Comparison of ENCODE assay signal across 21 mouse cellular contexts in the genomic region with DNA sequence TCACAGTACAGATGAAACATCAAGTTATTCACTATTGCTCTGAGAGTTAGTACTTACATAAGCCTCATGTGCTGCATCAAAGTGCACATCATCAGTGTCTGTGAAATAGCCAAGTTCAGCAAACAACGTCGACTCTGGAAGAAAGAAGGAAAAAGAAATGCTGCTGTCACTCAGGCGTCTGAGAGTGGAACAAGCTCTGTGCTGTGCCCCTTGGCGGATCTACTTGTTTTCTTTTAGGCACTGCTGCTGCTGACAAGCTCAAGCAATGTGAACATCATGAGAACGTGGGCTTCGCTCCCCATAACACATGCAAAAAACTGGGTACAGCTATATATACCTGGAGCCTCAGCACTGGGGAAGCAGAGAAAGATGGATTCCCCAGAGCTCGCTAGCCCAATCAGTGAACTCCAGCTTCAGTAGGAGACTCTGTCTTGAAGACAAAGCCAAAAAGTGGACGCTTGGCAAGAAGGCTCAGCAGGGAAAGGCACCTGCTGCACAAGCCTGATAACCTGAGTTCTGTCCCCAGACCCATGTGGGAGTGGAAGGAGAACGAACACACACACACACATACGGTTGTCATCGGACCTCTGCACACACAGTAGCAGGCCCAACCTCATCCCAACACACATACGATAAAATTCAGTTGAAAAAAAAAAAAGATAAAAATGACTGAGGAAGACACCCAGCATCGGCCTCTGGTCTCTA. TPM values are rescaled to one million over a fixed set of nuclear protein-coding genes. Genes with fewer than 3 reads are reported as not detected.
DNase-seq lines count a peak whose midpoint lies in the region; ATAC-seq lines count a peak whose summit lies in the region.
"Had no signal": no experiment of that assay in that cellular context is flagged by ENCODE, and none has a peak within 500 bp of the region (broad histone marks: within the 10 kb centered on the region; RNA-seq: fewer than 3 reads in every experiment).

No protein-coding gene starts in this region.

- peak overlapping the region; percentile 36 for H3K4me2 ChIP-seq in liver, embryonic 11.5 days
- H3K4me2 ChIP-seq in lung, embryonic 16.5 days (ENCODE audit: low read depth, low read length) = no peak overlapping the region
- H3K4me2 ChIP-seq: forebrain, embryonic 13.5 days; limb, embryonic 12.5 days; midbrain, embryonic 13.5 days had no signal

- peak overlapping the region; percentile 39 for H3K27ac ChIP-seq in liver, embryonic 11.5 days (ENCODE audit: low read depth, low read length)
- peak overlapping the region; percentile 62 for H3K27ac ChIP-seq in lung, embryonic 16.5 days (ENCODE audit: low read length)
- H3K27ac ChIP-seq: forebrain, embryonic 13.5 days; limb, embryonic 12.5 days; midbrain, embryonic 13.5 days; stomach, postnatal 0 days had no signal

- no peak overlapping the region for H3K4me3 ChIP-seq in liver, embryonic 11.5 days (ENCODE audit: low read depth, low read length)
- H3K4me3 ChIP-seq in lung, embryonic 16.5 days (ENCODE audit: low read length) = no peak overlapping the region
- H3K4me3 ChIP-seq: forebrain, embryonic 13.5 days; limb, embryonic 12.5 days; midbrain, embryonic 13.5 days; myocyte had no signal

- peaks cover 25% of the 10 kb centered on the region for H3K4me1 ChIP-seq in liver, embryonic 11.5 days (replicated peaks; ENCODE audit: control insufficient read depth, insufficient read depth, low read length)
- peaks cover 3% of the 10 kb centered on the region; the same call in 1 of the 2 replicates for H3K4me1 ChIP-seq in lung, embryonic 16.5 days (replicated peaks; ENCODE audit: control insufficient read depth, insufficient read depth, low read length)
- H3K4me1 ChIP-seq: forebrain, embryonic 13.5 days; limb, embryonic 12.5 days; midbrain, embryonic 13.5 days had no signal

- no peaks in the 10 kb centered on the region for H3K27me3 ChIP-seq in liver, embryonic 11.5 days (replicated peaks; ENCODE audit: control insufficient read depth, insufficient read depth, low read length)
- no peaks in the 10 kb centered on the region for H3K27me3 ChIP-seq in lung, embryonic 16.5 days (ENCODE audit: control insufficient read depth, insufficient read depth, low read depth, low read length)
- H3K27me3 ChIP-seq: forebrain, embryonic 13.5 days; limb, embryonic 12.5 days; midbrain, embryonic 13.5 days had no signal

- H3K9me3 ChIP-seq in liver, embryonic 11.5 days (ENCODE audit: control insufficient read depth, low read length) = no peaks in the 10 kb centered on the region
- H3K9me3 ChIP-seq in lung, embryonic 16.5 days (ENCODE audit: control insufficient read depth, low read length) = no peaks in the 10 kb centered on the region
- H3K9me3 ChIP-seq: forebrain, embryonic 13.5 days; limb, embryonic 12.5 days; midbrain, embryonic 13.5 days had no signal

- intact Hi-C loops in heart, postnatal 25 days (cut with DNase I) = no loop called here

- 58% methylated on average over 13 of the region's 13 CpGs for WGBS in liver, embryonic 11.5 days
- WGBS in lung, embryonic 16.5 days = 66% methylated on average over 13 of the region's 13 CpGs

- no peaks in the 10 kb centered on the region for H3K36me3 ChIP-seq in liver, embryonic 11.5 days (ENCODE audit: control insufficient read depth, insufficient read depth, low read length)
- 0 out of 2 replicates have a peak, but pooled peaks cover 3% of the 10 kb centered on the region for H3K36me3 ChIP-seq in lung, embryonic 16.5 days (ENCODE audit: control insufficient read depth, insufficient read depth, low read length)

- H3K9ac ChIP-seq in liver, embryonic 11.5 days (ENCODE audit: low read depth, low read length) = no peak overlapping the region
- no peak overlapping the region for H3K9ac ChIP-seq in lung, embryonic 16.5 days (ENCODE audit: low read length)
- H3K9ac ChIP-seq: forebrain, embryonic 13.5 days; limb, embryonic 12.5 days; midbrain, embryonic 13.5 days had no signal

- peak; percentile 35 for DNase-seq in right cerebral cortex, adult 18-20 months
- DNase-seq in right cerebral cortex, postnatal 25 days = no peak
- no peak for DNase-seq in liver, embryonic 11.5 days (ENCODE audit: low spot score)
- DNase-seq in urinary bladder, postnatal 14 days (ENCODE audit: low spot score) = no peak
- no peak for DNase-seq in kidney, adult 9 months
- DNase-seq in heart, postnatal 25 days (ENCODE audit: low spot score) = no peak
- DNase-seq: cerebellum, adult 8-10 months; heart, adult 18-20 months; heart, postnatal 36 days; kidney, adult 11 months; kidney, postnatal 36 days; thymus, postnatal 36 days had no signal

- peak; percentile 95 for ATAC-seq in liver, embryonic 11.5 days (replicated peaks; ENCODE audit: low FRiP score)
- ATAC-seq in lung, embryonic 16.5 days (ENCODE audit: low read depth) = peak; percentile 85
- ATAC-seq in megakaryocyte-erythroid progenitor cell, adult 5-6 weeks (replicated peaks; ENCODE audit: low FRiP score, low TSS enrichment, poor library complexity, severe bottlenecking) = peak; percentile 89
- ATAC-seq: forebrain, embryonic 13.5 days; hindbrain, embryonic 16.5 days; midbrain, embryonic 13.5 days had no signal

RNA-seq across cellular contexts. Expression of a gene that starts 12.4 kb away (rescaled TPM):
- polyA plus RNA-seq in liver, embryonic 11.5 days (2014; fragmentation: Nextera tagmentation; extraction: Ambion mirVana) = 11.5 and 12.4 TPM in 2 replicates
- polyA plus RNA-seq in lung, embryonic 16.5 days (2015; fragmentation: Nextera tagmentation; extraction: Ambion mirVana) = 10.5 and 11.1 TPM in 2 replicates
- 12.5 and 12.6 TPM in 2 replicates for total RNA-seq in megakaryocyte-erythroid progenitor cell, adult 5-6 weeks (2014; fragmentation: Nextera tagmentation)
- 11.8 and 12.7 TPM in 2 replicates for total RNA-seq in megakaryocyte-erythroid progenitor cell, adult 5-6 weeks (2017)
- 10 to 100 TPM; 56.5 to 58.9 TPM for total RNA-seq in heart, postnatal 25 days (2021)

RNA-seq across cellular contexts. Expression of a gene that starts 29.7 kb away (rescaled TPM):
- 0.62 TPM in 1 of 2 replicates, not detected in the other for polyA plus RNA-seq in liver, embryonic 11.5 days (2014; fragmentation: Nextera tagmentation; extraction: Ambion mirVana)
- polyA plus RNA-seq in lung, embryonic 16.5 days (2015; fragmentation: Nextera tagmentation; extraction: Ambion mirVana) = 0.20 TPM in 1 of 2 replicates, not detected in the other
- 1.3 TPM in 1 of 2 replicates, not detected in the other for total RNA-seq in megakaryocyte-erythroid progenitor cell, adult 5-6 weeks (2014; fragmentation: Nextera tagmentation)
- total RNA-seq in megakaryocyte-erythroid progenitor cell, adult 5-6 weeks (2017) = 0.75 and 1.0 TPM in 2 replicates
- total RNA-seq in heart, postnatal 25 days (2021) = under 1 TPM; 0.31 to 0.34 TPM

RNA-seq across cellular contexts. Expression of a gene that starts 30.1 kb away (rescaled TPM):
- polyA plus RNA-seq in liver, embryonic 11.5 days (2014; fragmentation: Nextera tagmentation; extraction: Ambion mirVana) = 34.8 and 36.7 TPM in 2 replicates
- polyA plus RNA-seq in lung, embryonic 16.5 days (2015; fragmentation: Nextera tagmentation; extraction: Ambion mirVana) = 29.2 and 34.7 TPM in 2 replicates
- total RNA-seq in megakaryocyte-erythroid progenitor cell, adult 5-6 weeks (2014; fragmentation: Nextera tagmentation) = 22.9 and 24.2 TPM in 2 replicates
- 9.7 and 12.5 TPM in 2 replicates for total RNA-seq in megakaryocyte-erythroid progenitor cell, adult 5-6 weeks (2017)
- total RNA-seq in heart, postnatal 25 days (2021) = 1 to 10 TPM; 6.7 to 7.0 TPM

RNA-seq across cellular contexts. Expression of a gene that starts 57.5 kb away (rescaled TPM):
- polyA plus RNA-seq in liver, embryonic 11.5 days (2014; fragmentation: Nextera tagmentation; extraction: Ambion mirVana) = 0.14 TPM in 1 of 2 replicates, not detected in the other
- not detected in 2 replicates for polyA plus RNA-seq in lung, embryonic 16.5 days (2015; fragmentation: Nextera tagmentation; extraction: Ambion mirVana)
- total RNA-seq in megakaryocyte-erythroid progenitor cell, adult 5-6 weeks (2014; fragmentation: Nextera tagmentation) = 0.50 TPM in 1 of 2 replicates, not detected in the other
- not detected in 2 replicates for total RNA-seq in megakaryocyte-erythroid progenitor cell, adult 5-6 weeks (2017)
- total RNA-seq in heart, postnatal 25 days (2021) = not detected
- total RNA-seq: gastrocnemius, adult 18-20 months; heart, adult 18-20 months; heart, postnatal 36 days had no signal
- polyA plus RNA-seq: forebrain, embryonic 13.5 days; limb, embryonic 12.5 days had no signal

Comparison
In these comparisons a context has a peak if more than half of its experiments do, and no peak if none do; other contexts are left out.
1. RNA of a gene that starts 12.4 kb away (total RNA-seq): 56.5 to 58.9 TPM in heart, postnatal 25 days; 11.8 to 12.7 TPM in megakaryocyte-erythroid progenitor cell, adult 5-6 weeks; every median in the first group is over 4 times any median in the second.
2. Peak in every context shown above with its lines, with median percentiles within 50 percentile points of each other: ATAC-seq.